Mouse (Mus musculus) heart, postnatal 10 days (tissue): Measurements from ENCODE around the gene Cnot6. TPM values are rescaled to one million over a fixed set of nuclear protein-coding genes. Genes with fewer than 3 reads are reported as not detected.

ENCODE experiments used
- total RNA-seq, 2 experiments: library from RNA; stranded (reverse); gene quantifications; 2 replicates each; pipeline ENCODE4 v1.2.3; 2021

Gene Cnot6
- total RNA-seq, 2 experiments from 2014 or later, result 49.2 to 56.2 TPM

Other genes with a start within 250 kb of the Cnot6 start
- gene Olfr1386, start 247.7 kb downstream of the Cnot6 start, total RNA-seq, result not detected
- gene Olfr1385, start 223.7 kb downstream of the Cnot6 start, total RNA-seq, result not detected
- under 1 TPM in 1 of 2 experiments, not detected in 1; 0.42 TPM for gene Olfr1384, start 206.0 kb downstream of the Cnot6 start, total RNA-seq
- under 1 TPM; 0.69 to 0.91 TPM for gene Olfr1383, start 193.1 kb downstream of the Cnot6 start, total RNA-seq
- not detected for gene Olfr1382, start 184.5 kb downstream of the Cnot6 start, total RNA-seq
- gene Olfr1381, start 169.3 kb downstream of the Cnot6 start, total RNA-seq, result not detected
- gene Olfr1380, start 155.8 kb downstream of the Cnot6 start, total RNA-seq, result not detected
- gene Flt4, start 103.5 kb downstream of the Cnot6 start, total RNA-seq, result 10 to 100 TPM; 14.5 to 14.9 TPM
- gene Scgb3a1, start 49.1 kb downstream of the Cnot6 start, total RNA-seq, result 10 to 100 TPM in 1 of 2 experiments, not detected in 1; 15.7 TPM
- gene Gfpt2, start 81.5 kb upstream of the Cnot6 start, total RNA-seq, result 10 to 100 TPM; 13.0 to 16.7 TPM
- gene Mapk9, start 134.0 kb upstream of the Cnot6 start, total RNA-seq, result 10 to 100 TPM; 47.5 to 53.5 TPM
- under 1 TPM in 1 of 2 experiments, not detected in 1; 0.29 TPM for gene Rasgef1c, start 189.1 kb upstream of the Cnot6 start, total RNA-seq